10 mouse cellular contexts compared by ENCODE assay signal in the genomic region with DNA sequence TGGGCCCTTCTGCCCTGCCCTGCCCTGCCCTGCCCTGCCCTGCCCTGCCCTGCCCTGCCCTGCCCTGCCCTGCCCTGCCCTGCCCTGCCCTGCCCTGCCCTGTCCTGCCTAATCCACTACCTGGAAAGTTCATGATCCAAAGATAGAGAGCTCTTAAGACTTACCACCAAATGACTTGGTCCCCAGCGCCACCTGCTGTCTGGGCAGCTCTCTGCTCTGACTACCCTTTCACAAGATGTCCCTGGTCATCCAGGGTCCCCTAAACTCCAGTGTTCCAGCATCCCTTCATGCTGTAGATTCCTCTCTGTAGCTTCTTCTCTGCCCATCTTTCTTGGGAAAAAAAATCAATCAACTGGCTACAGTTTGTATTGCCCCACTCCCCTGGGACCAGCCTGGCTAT. TPM values are rescaled to one million over a fixed set of nuclear protein-coding genes. Genes with fewer than 3 reads are reported as not detected.
DNase-seq lines count a peak whose midpoint lies in the region; ATAC-seq and TF ChIP-seq lines count a peak whose summit lies in the region.
"Had no signal": no experiment of that assay in that cellular context is flagged by ENCODE, and none has a peak within 500 bp of the region (broad histone marks: within the 10 kb centered on the region; RNA-seq: fewer than 3 reads in every experiment).

No protein-coding gene starts in this region.

- H3K4me3 ChIP-seq in left cerebral cortex, adult 2 months, result no peak overlapping the region
- H3K4me3 ChIP-seq in midbrain, embryonic 11.5 days (ENCODE audit: low read depth, low read length), result no peak overlapping the region

- 0 out of 2 replicates have a peak, but pooled peaks cover 4% of the 10 kb centered on the region for H3K4me1 ChIP-seq in midbrain, embryonic 11.5 days (ENCODE audit: control insufficient read depth, insufficient read depth, low read length)

- no peaks in the 10 kb centered on the region for H3K27me3 ChIP-seq in midbrain, embryonic 11.5 days (ENCODE audit: control insufficient read depth, insufficient read depth, low read length)

- TF ChIP-seq CTCF in left cerebral cortex, adult 2 months (IDR thresholded peaks at IDR 0.05), result peak; percentile 68

- WGBS in midbrain, embryonic 11.5 days, result 38% methylated on average over 1 of the region's 1 CpGs

- no peaks in the 10 kb centered on the region for H3K9me3 ChIP-seq in midbrain, embryonic 11.5 days (ENCODE audit: control insufficient read depth, low read length)

- DNase-seq in gastrocnemius, postnatal 10 days, result peak; percentile 37
- DNase-seq in gastrocnemius, postnatal 36 days, result no peak
- peak; percentile 23 for DNase-seq in urinary bladder, adult 2 months (ENCODE audit: low spot score)
- no peak for DNase-seq in urinary bladder, postnatal 10 days (ENCODE audit: low spot score)
- DNase-seq in embryo, embryonic 9.5 days (ENCODE audit: extremely low spot score), result peak; percentile 17
- DNase-seq in left cerebral cortex, adult 2 months (ENCODE audit: extremely low spot score in 1 of 2, low spot score in 2 of 2), result peak; percentile 54 to 70
- peak; percentile 34 to 48 for DNase-seq in right cerebral cortex, postnatal 36 days (ENCODE audit: low spot score in 2 of 2)
- DNase-seq in midbrain, embryonic 11.5 days (ENCODE audit: low spot score, missing footprints), result no peak

- no peak overlapping the region for H3K27ac ChIP-seq in left cerebral cortex, adult 2 months
- H3K27ac ChIP-seq in midbrain, embryonic 11.5 days (ENCODE audit: low read depth, low read length), result no peak overlapping the region

- intact Hi-C loops in gastrocnemius, postnatal 36 days (cut with DNase I), result loop anchor here (2.0 to 5.0 kb wide), 3 partner anchors 347 to 950 kb away; no protein-coding TSS in a partner anchor
- intact Hi-C loops in left cerebral cortex, adult 2 months (cut with DNase I), result loop anchor here (1.0 kb wide), 2 partner anchors 826 to 951 kb away; no protein-coding TSS in a partner anchor

- no peak overlapping the region for H3K9ac ChIP-seq in midbrain, embryonic 11.5 days (ENCODE audit: low read length)

- no peak overlapping the region for H3K4me2 ChIP-seq in midbrain, embryonic 11.5 days

- no peaks in the 10 kb centered on the region for H3K36me3 ChIP-seq in midbrain, embryonic 11.5 days (ENCODE audit: control insufficient read depth, insufficient read depth, low read length)

- ATAC-seq in midbrain, embryonic 11.5 days (ENCODE audit: low FRiP score), result no peak

RNA-seq across cellular contexts. Expression of a gene that starts 31.3 kb away (rescaled TPM):
- total RNA-seq in gastrocnemius, postnatal 10 days (2021), result under 1 TPM; 0.19 to 0.25 TPM
- not detected for total RNA-seq in gastrocnemius, postnatal 36 days (2021)
- 1.2 and 1.4 TPM in 2 replicates for polyA plus RNA-seq in urinary bladder, adult 2 months (2012; rRNA removed)
- 10 to 100 TPM; 12.8 TPM for total RNA-seq in left cerebral cortex, adult 2 months (2021)
- polyA plus RNA-seq in midbrain, embryonic 11.5 days (2014; fragmentation: Nextera tagmentation; extraction: Ambion mirVana), result 3.4 and 3.5 TPM in 2 replicates
- total RNA-seq: MEL had no signal
- polyA plus RNA-seq: liver, embryonic 16.5 days had no signal

Comparison
In these comparisons a context has a peak if more than half of its experiments do, and no peak if none do; other contexts are left out.
1. DNase-seq: peak in gastrocnemius, postnatal 10 days (single experiment), urinary bladder, adult 2 months (single experiment), embryo, embryonic 9.5 days (single experiment), left cerebral cortex, adult 2 months (2 of 2) and right cerebral cortex, postnatal 36 days (2 of 2); none in gastrocnemius, postnatal 36 days (0 of 2), urinary bladder, postnatal 10 days (single experiment) and midbrain, embryonic 11.5 days (single experiment).
2. RNA of a gene that starts 31.3 kb away (total RNA-seq): 12.8 TPM in left cerebral cortex, adult 2 months; 0.19 to 0.25 TPM in gastrocnemius, postnatal 10 days and not detected in gastrocnemius, postnatal 36 days; every median in the first group is over 10 times any median in the second.